Mouse (Mus musculus) frontal cortex, postnatal 14 days (tissue): ENCODE measurements around the gene Nek5.

ENCODE experiments used
- DNase-seq, 2 experiments: peaks; one replicate each; pipeline ENCODE4 v3.0.0; 2022; ENCODE audit warnings: low spot score in 2 of 2

Nek5 gene

GRCm38 (mm10) chr8:22089226-22089625, 35.6 kb downstream of the Nek5 start:
- DNase-seq: no peak

- no peak for DNase-seq
Observed at GRCm38 (mm10) chr8:22079313-22080007, 45.4 kb downstream of the Nek5 start.

GRCm38 (mm10) chr8:22061126-22061525, 63.7 kb downstream of the Nek5 start:
- no peak for DNase-seq

GRCm38 (mm10) chr8:22060446-22060889, 64.4 kb downstream of the Nek5 start, which contains the start of gene Alg11:
Gene Alg11, plus strand, starts transcription at chr8:22060721.
- peak; percentile 95 to 97 for DNase-seq

- DNase-seq: peak in 1 of 2 experiments; percentile 55
Observed at GRCm38 (mm10) chr8:22059821-22060445, 64.9 kb downstream of the Nek5 start, which contains the start of gene Atp7b. Gene Atp7b, minus strand, starts transcription at chr8:22060305.

- DNase-seq: no peak
Observed at GRCm38 (mm10) chr8:22059153-22059738, 65.6 kb downstream of the Nek5 start.

- no peak for DNase-seq
Observed at GRCm38 (mm10) chr8:22058368-22058767, 66.5 kb downstream of the Nek5 start.

GRCm38 (mm10) chr8:22056850-22057249, 68.0 kb downstream of the Nek5 start:
- DNase-seq: no peak

- no peak for DNase-seq
Observed at GRCm38 (mm10) chr8:22055492-22055877, 69.4 kb downstream of the Nek5 start.

- DNase-seq: no peak
Observed at GRCm38 (mm10) chr8:22054674-22055491, 70.0 kb downstream of the Nek5 start.

- DNase-seq: peak in 1 of 2 experiments; percentile 12
Observed at GRCm38 (mm10) chr8:22047699-22048464, 77.0 kb downstream of the Nek5 start.

GRCm38 (mm10) chr8:22043706-22044105, 81.1 kb downstream of the Nek5 start:
- no peak for DNase-seq

- DNase-seq: no peak
Observed at GRCm38 (mm10) chr8:22042515-22042914, 82.3 kb downstream of the Nek5 start.

GRCm38 (mm10) chr8:22040153-22040509, 84.7 kb downstream of the Nek5 start:
- DNase-seq: no peak

- DNase-seq: no peak
Observed at GRCm38 (mm10) chr8:22039468-22040152, 85.2 kb downstream of the Nek5 start.

- no peak for DNase-seq
Observed at GRCm38 (mm10) chr8:22037022-22037421, 87.8 kb downstream of the Nek5 start.

GRCm38 (mm10) chr8:22036137-22036536, 88.7 kb downstream of the Nek5 start:
- DNase-seq: no peak

- no peak for DNase-seq
Observed at GRCm38 (mm10) chr8:22030990-22031389, 93.9 kb downstream of the Nek5 start.

- no peak for DNase-seq
Observed at GRCm38 (mm10) chr8:22028973-22029372, 95.9 kb downstream of the Nek5 start.

- DNase-seq: no peak
Observed at GRCm38 (mm10) chr8:22025241-22025640, 99.6 kb downstream of the Nek5 start.
